Mouse (Mus musculus) lung, adult 18-20 months (tissue): ENCODE measurements around the gene Cry1.

ENCODE experiments used
- DNase-seq, 2 experiments: peaks; one replicate each; pipeline ENCODE4 v3.0.0; 2022; ENCODE audit warnings: mixed read lengths in 2 of 2

The Cry1 gene

GRCm38 (mm10) chr10:85184964-85185608, at the start of gene Cry1:
TSS of gene Cry1 (minus strand) at chr10:85185064.
- DNase-seq, result peak; percentile 97

GRCm38 (mm10) chr10:85221771-85222050, 36.8 kb upstream of the Cry1 start:
- no peak for DNase-seq

GRCm38 (mm10) chr10:85220918-85221770, 36.3 kb upstream of the Cry1 start:
- DNase-seq, result peak; percentile 64 to 79

GRCm38 (mm10) chr10:85214847-85215246, 30.0 kb upstream of the Cry1 start:
- no peak for DNase-seq

- no peak for DNase-seq
Measured at GRCm38 (mm10) chr10:85211673-85212072, 26.8 kb upstream of the Cry1 start.

GRCm38 (mm10) chr10:85210125-85210524, 25.3 kb upstream of the Cry1 start:
- no peak for DNase-seq

- no peak for DNase-seq
Measured at GRCm38 (mm10) chr10:85209119-85209605, 24.3 kb upstream of the Cry1 start.

GRCm38 (mm10) chr10:85205316-85205715, 20.5 kb upstream of the Cry1 start:
- DNase-seq, result no peak

GRCm38 (mm10) chr10:85204255-85204855, 19.5 kb upstream of the Cry1 start:
- DNase-seq, result no peak

GRCm38 (mm10) chr10:85194528-85194927, 9.7 kb upstream of the Cry1 start:
- peak; percentile 20 to 27 for DNase-seq

GRCm38 (mm10) chr10:85193321-85193720, 8.5 kb upstream of the Cry1 start:
- DNase-seq, result no peak

GRCm38 (mm10) chr10:85190652-85191051, 5.8 kb upstream of the Cry1 start:
- DNase-seq, result no peak

GRCm38 (mm10) chr10:85189966-85190365, 5.1 kb upstream of the Cry1 start:
- DNase-seq, result peak; percentile 25 to 36

- no peak for DNase-seq
Measured at GRCm38 (mm10) chr10:85186499-85186794, 1.6 kb upstream of the Cry1 start.

- peak; percentile 17 to 24 for DNase-seq
Measured at GRCm38 (mm10) chr10:85185639-85186498, 1.0 kb upstream of the Cry1 start.

GRCm38 (mm10) chr10:85184201-85184963, 482 bp downstream of the Cry1 start:
- DNase-seq, result peak; percentile 40 to 41

- peak; percentile 6 to 41 for DNase-seq
Measured at GRCm38 (mm10) chr10:85183619-85184018, 1.2 kb downstream of the Cry1 start.

- no peak for DNase-seq
Measured at GRCm38 (mm10) chr10:85182766-85183165, 2.1 kb downstream of the Cry1 start.

GRCm38 (mm10) chr10:85176640-85177039, 8.2 kb downstream of the Cry1 start:
- no peak for DNase-seq

GRCm38 (mm10) chr10:85165306-85165705, 19.6 kb downstream of the Cry1 start:
- DNase-seq, result no peak

GRCm38 (mm10) chr10:85164791-85165190, 20.1 kb downstream of the Cry1 start:
- DNase-seq, result no peak

- DNase-seq, result peak in 1 of 2 experiments; percentile 57
Measured at GRCm38 (mm10) chr10:85161745-85162351, 23.0 kb downstream of the Cry1 start.
